Mouse (Mus musculus) midbrain, embryonic 14.5 days (tissue): ENCODE measurements around the gene Mcts2. TPM values are rescaled to one million over a fixed set of nuclear protein-coding genes. Genes with fewer than 3 reads are reported as not detected.

Experiments used
- ATAC-seq: fragments of 200-750 bp; cut with Nextera tagmentation; 2 replicates; pipeline ENCODE4 v1.8.0; 2017; ENCODE audit warnings: moderate number of reproducible peaks, moderate library complexity; ENCODE audit not compliant: low FRiP score, low TSS enrichment
- DNase-seq: peaks from one replicate; pipeline ENCODE4 v3.0.0-alpha.2; 2015
- H3K27ac ChIP-seq: fragments of 300-500 bp; sonication (generic); replicated peaks from 2 replicates; pipeline ENCODE4 v1.5.1; 2014; ENCODE audit warnings: mild to moderate bottlenecking, low read depth, low read length, moderate library complexity
- H3K27me3 ChIP-seq: fragments of 300-500 bp; sonication (generic); 2 replicates; pipeline ENCODE4 v1.6.1; 2014; ENCODE audit warnings: low read length, control low read depth, mixed read lengths; ENCODE audit not compliant: control insufficient read depth, insufficient read depth
- H3K36me3 ChIP-seq: fragments of 300-500 bp; sonication (generic); 2 replicates; pipeline ENCODE4 v1.6.1; 2014; ENCODE audit warnings: low read length, control low read depth; ENCODE audit not compliant: control insufficient read depth, insufficient read depth
- H3K4me1 ChIP-seq: fragments of 300-500 bp; sonication (generic); 2 replicates; pipeline ENCODE4 v1.6.1; 2014; ENCODE audit warnings: mild to moderate bottlenecking, antibody characterized with exemption, low read length, control low read depth; ENCODE audit not compliant: control insufficient read depth, insufficient read depth
- H3K4me2 ChIP-seq: fragments of 300-500 bp; sonication (generic); 2 replicates; pipeline ENCODE4 v1.6.1; 2014; ENCODE audit warnings: mild to moderate bottlenecking, low read length, moderate library complexity
- H3K4me3 ChIP-seq: fragments of 300-500 bp; sonication (generic); replicated peaks from 2 replicates; pipeline ENCODE4 v1.5.1; 2014; ENCODE audit warnings: low read depth, low read length
- H3K9ac ChIP-seq: fragments of 300-500 bp; sonication (generic); replicated peaks from 2 replicates; pipeline ENCODE4 v1.6.1; 2014; ENCODE audit warnings: mild to moderate bottlenecking, low read length, moderate library complexity
- H3K9me3 ChIP-seq: fragments of 300-500 bp; sonication (generic); 2 replicates; pipeline ENCODE4 v1.6.1; 2016; ENCODE audit warnings: low read length, control low read depth, mixed read lengths; ENCODE audit not compliant: control insufficient read depth
- WGBS: fragments of 180-500 bp; shearing (Covaris S2); extraction: QIAGEN DNeasy Blood & Tissue Kit; methylation state at CpG from one replicate; pipeline ENCODE4 v1.1.7; 2014; 5-methylcytosine and 5-hydroxymethylcytosine counted together
- polyA plus RNA-seq: library from polyadenylated mRNA; unstranded; fragments of >200 nt; fragmentation: Nextera tagmentation; extraction: Ambion mirVana; gene quantifications from 2 replicates; pipeline ENCODE4 v1.2.1, GENCODE M21; 2014

Mcts2 gene
- polyA plus RNA-seq, 1 experiment from 2014 or later: 39.9 TPM

- DNase-seq: no peak
- peaks cover 27% of the 10 kb centered on the region for H3K4me1 ChIP-seq
- H3K36me3 ChIP-seq: no peaks in the 10 kb centered on the region
- H3K9ac ChIP-seq: no peak overlapping the region
- no peak overlapping the region for H3K27ac ChIP-seq
- H3K4me2 ChIP-seq: no peak overlapping the region
- no peaks in the 10 kb centered on the region for H3K27me3 ChIP-seq
- 91% methylated on average over 2 of the region's 2 CpGs for WGBS
- no peak for ATAC-seq
- H3K9me3 ChIP-seq: no peaks in the 10 kb centered on the region
- no peak overlapping the region for H3K4me3 ChIP-seq
These were observed 46.4 kb downstream of the Mcts2 start for GRCm38 (mm10) chr2:152733201-152733600.

DNA sequence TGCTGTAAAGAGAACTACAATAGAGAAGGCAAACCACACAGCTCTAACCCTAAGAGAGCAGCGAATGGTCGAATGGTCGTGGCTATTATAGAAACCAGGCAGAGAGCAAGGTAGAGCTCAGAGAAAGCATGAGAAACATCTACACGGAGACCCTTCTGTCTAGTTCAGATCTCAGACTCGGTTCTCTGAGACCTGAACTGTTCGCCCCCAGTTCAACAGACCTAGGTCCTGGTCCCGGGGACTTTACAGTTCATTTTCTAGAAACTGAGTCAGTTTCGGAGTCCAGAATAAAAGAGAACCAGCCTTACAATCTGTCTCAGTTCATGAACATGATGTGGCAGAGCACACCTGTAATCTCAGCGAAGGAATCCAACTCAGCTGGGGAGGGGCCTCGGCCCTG is 47.7 kb downstream of the Mcts2 start:
- DNase-seq (no peak), ATAC-seq (no peak)
- no peaks in the 10 kb centered on the region for H3K27me3 ChIP-seq

DNA sequence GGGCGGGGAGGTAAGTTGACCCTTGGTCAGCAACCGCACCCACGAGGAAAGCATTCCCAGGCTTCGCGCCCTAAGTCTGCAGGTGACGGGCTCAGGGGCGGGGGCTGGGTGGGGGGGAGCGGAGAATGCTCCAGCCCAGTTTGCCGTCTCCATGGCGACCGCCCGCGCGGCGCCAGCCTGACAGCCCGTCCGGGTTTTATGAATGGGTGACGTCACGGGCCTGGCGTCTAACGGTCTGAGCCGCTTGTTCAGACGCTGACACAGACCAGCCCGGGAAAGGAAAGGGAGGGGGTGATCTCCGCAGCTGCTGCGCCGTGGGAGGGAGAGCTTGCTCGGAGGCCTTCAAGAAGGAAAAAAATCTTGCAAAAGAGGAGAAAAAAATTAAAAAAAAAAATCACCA is 48.1 kb downstream of the Mcts2 start:
- Histone ChIP-seq H3K27me3 (no peaks in the 10 kb centered on the region), H3K9ac (no peak overlapping the region; the same call in 1 of the 2 replicates), H3K27ac (peak overlapping the region; percentile 69), H3K9me3 (no peaks in the 10 kb centered on the region), H3K4me3 (peak overlapping the region; percentile 45), H3K36me3 (no peaks in the 10 kb centered on the region), H3K4me2 (peak overlapping the region; percentile 90), H3K4me1 (peaks cover 34% of the 10 kb centered on the region)
- ATAC-seq: peak; percentile 92
- DNase-seq: peak; percentile 97
- WGBS: under 1% methylated on average over 28 of the region's 28 CpGs

More for the DNA sequence above, 47.7 kb downstream of the Mcts2 start:
- Histone ChIP-seq H3K36me3 (no peaks in the 10 kb centered on the region), H3K4me3 (peak overlapping the region; percentile 45), H3K4me1 (peaks cover 33% of the 10 kb centered on the region), H3K27ac (peak overlapping the region; percentile 26; the same call in 1 of the 2 replicates), H3K4me2 (peak overlapping the region; percentile 90), H3K9ac (no peak overlapping the region; the same call in 1 of the 2 replicates), H3K9me3 (no peaks in the 10 kb centered on the region)
- WGBS: 10% methylated on average over 10 of the region's 10 CpGs

DNA sequence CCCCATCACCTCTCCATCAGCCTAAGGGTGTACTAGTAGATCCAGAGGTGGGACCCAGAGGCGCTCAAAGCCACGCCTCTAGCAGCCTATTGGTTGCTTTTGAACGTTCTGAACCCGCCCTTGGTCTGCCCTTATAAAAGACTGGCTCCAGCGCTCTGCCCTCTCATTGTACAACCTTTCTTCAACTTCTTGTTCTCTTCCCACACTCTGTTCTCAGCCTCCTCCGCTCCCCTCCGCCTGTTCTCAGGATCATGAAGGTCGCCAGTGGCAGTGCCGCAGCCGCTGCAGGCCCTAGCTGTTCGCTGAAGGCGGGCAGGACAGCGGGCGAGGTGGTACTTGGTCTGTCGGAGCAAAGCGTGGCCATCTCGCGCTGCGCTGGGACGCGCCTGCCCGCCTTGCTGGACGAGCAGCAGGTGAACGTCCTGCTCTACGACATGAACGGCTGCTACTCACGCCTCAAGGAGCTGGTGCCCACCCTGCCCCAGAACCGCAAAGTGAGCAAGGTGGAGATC is 49.3 kb downstream of the Mcts2 start, which contains the start of gene Id1:
Gene Id1 (plus strand): TSS at position 162 of the 512 bp plus-strand sequence.
- no peaks in the 10 kb centered on the region for H3K36me3 ChIP-seq
- peak within 1 kb of the TSS; percentile 90 for H3K4me2 ChIP-seq
- peak within 1 kb of the TSS; percentile 69 for H3K27ac ChIP-seq
- DNase-seq (peak; percentile 85), ATAC-seq (peak; percentile 56; the same call in 1 of the 2 replicates)
- H3K27me3 ChIP-seq: no peaks in the 10 kb centered on the region
- under 1% methylated on average over 28 of the region's 28 CpGs for WGBS
- H3K4me1 ChIP-seq: peaks cover 35% of the 10 kb centered on the region
- H3K4me3 ChIP-seq: peak within 1 kb of the TSS; percentile 45
- H3K9me3 ChIP-seq: no peaks in the 10 kb centered on the region
- peak within 1 kb of the TSS; percentile 52 for H3K9ac ChIP-seq

- DNase-seq (peak; percentile 69), ATAC-seq (no peak)
- peaks cover 40% of the 10 kb centered on the region for H3K4me1 ChIP-seq
- H3K4me2 ChIP-seq: peak overlapping the region; percentile 90
- H3K27ac ChIP-seq: peak overlapping the region; percentile 27
- under 1% methylated on average over 22 of the region's 22 CpGs for WGBS
- H3K9me3 ChIP-seq: no peaks in the 10 kb centered on the region
- peak overlapping the region; percentile 52 for H3K9ac ChIP-seq
- peak overlapping the region; percentile 45 for H3K4me3 ChIP-seq
- H3K36me3 ChIP-seq: no peaks in the 10 kb centered on the region
- no peaks in the 10 kb centered on the region for H3K27me3 ChIP-seq
These were observed 49.9 kb downstream of the Mcts2 start for GRCm38 (mm10) chr2:152736748-152737147.

Other genes starting within 250 kb of the Mcts2 start
- gene Defb23, start 222.4 kb upstream of the Mcts2 start, polyA plus RNA-seq: not detected in 2 replicates
- gene Defb20, start 210.0 kb upstream of the Mcts2 start, polyA plus RNA-seq: not detected in 2 replicates
- gene Defb22, start 196.9 kb upstream of the Mcts2 start, polyA plus RNA-seq: not detected in 2 replicates
- not detected in 2 replicates for gene Defb26, start 175.3 kb upstream of the Mcts2 start, polyA plus RNA-seq
- not detected in 2 replicates for gene Defb28, start 168.8 kb upstream of the Mcts2 start, polyA plus RNA-seq
- gene Defb29, start 146.9 kb upstream of the Mcts2 start, polyA plus RNA-seq: not detected in 2 replicates
- not detected in 2 replicates for gene Gm17416, start 117.7 kb upstream of the Mcts2 start, polyA plus RNA-seq
- gene Defb21, start 114.3 kb upstream of the Mcts2 start, polyA plus RNA-seq: not detected in 2 replicates
- gene Defb19, start 106.7 kb upstream of the Mcts2 start, polyA plus RNA-seq: not detected in 2 replicates
- not detected in 2 replicates for gene Defb45, start 87.6 kb upstream of the Mcts2 start, polyA plus RNA-seq
- gene Defb36, start 82.7 kb upstream of the Mcts2 start, polyA plus RNA-seq: not detected in 2 replicates
- gene Defb25, start 64.0 kb upstream of the Mcts2 start, polyA plus RNA-seq: not detected in 2 replicates
- 0.12 and 0.27 TPM in 2 replicates for gene Rem1, start 60.1 kb upstream of the Mcts2 start, polyA plus RNA-seq
- 177 and 184 TPM in 2 replicates for gene H13, start 17.6 kb upstream of the Mcts2 start, polyA plus RNA-seq
- 33.5 and 38.8 TPM in 2 replicates for gene Id1, start 49.2 kb downstream of the Mcts2 start, polyA plus RNA-seq
- gene Cox4i2, start 67.1 kb downstream of the Mcts2 start, polyA plus RNA-seq: 5.4 and 5.6 TPM in 2 replicates
- 171 and 208 TPM in 2 replicates for gene Bcl2l1, start 144.7 kb downstream of the Mcts2 start, polyA plus RNA-seq
- gene Tpx2, start 160.9 kb downstream of the Mcts2 start, polyA plus RNA-seq: 14.2 and 27.5 TPM in 2 replicates
- gene Mylk2, start 224.3 kb downstream of the Mcts2 start, polyA plus RNA-seq: not detected in 2 replicates
- 2.8 and 4.7 TPM in 2 replicates for gene Foxs1, start 246.2 kb downstream of the Mcts2 start, polyA plus RNA-seq